Mouse (Mus musculus): ENCODE results near the gene Zar1.
"Not testable (repeated sequence)": the region's sequence is repeated elsewhere in the genome, so short reads cannot be mapped to it uniquely, and the experiment has no call there.

Gene Zar1

GRCm38 (mm10) chr5:72580970-72581332 lies at the start of gene Zar1:
Zar1 (minus strand) TSS chr5:72581254.
- DNase-seq, result peak; percentile 15

DNA sequence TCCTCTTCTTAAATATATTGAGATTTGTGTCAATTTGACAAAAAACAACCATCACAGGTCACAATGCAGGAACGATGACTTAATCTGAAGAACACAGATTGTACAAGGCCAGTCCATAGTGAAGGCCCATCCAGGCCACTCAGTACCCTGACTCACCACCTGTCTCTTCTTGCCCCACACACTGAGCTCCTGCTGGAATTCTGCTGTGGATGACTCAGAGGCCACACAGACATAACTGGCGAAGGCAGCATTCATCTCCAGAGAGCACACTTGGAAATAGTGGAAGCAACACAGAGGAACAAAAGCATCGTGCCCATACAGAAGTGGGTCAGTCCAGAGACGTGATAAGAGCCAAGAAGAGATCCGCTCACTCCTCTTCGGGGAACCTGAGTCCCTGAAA lies 49.0 kb upstream of the Zar1 start:
- no peak for DNase-seq

DNA sequence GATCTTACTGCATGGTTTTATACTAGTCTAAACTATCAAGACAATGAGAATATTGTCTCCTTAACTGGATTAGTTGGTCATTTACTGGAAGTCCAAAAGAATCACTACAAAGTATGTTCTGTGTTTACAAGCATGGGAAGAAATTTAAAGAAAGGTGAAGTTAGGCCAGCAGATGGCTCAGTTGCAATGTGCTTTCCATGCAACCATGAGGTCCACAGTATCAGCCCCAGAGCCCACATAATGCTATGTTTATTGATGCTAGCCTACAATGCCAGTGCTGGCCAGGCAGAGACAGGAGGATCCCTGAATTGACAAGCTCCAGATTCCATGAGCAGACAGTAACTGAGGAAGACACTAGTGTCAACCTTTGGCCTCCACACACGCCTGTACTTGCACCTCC lies 40.0 kb upstream of the Zar1 start:
- peak; percentile 23 for DNase-seq

- no peak for DNase-seq
Measured at GRCm38 (mm10) chr5:72617413-72617812, 36.4 kb upstream of the Zar1 start.

- DNase-seq, result no peak
Measured at GRCm38 (mm10) chr5:72603138-72603537, 22.1 kb upstream of the Zar1 start.

DNA sequence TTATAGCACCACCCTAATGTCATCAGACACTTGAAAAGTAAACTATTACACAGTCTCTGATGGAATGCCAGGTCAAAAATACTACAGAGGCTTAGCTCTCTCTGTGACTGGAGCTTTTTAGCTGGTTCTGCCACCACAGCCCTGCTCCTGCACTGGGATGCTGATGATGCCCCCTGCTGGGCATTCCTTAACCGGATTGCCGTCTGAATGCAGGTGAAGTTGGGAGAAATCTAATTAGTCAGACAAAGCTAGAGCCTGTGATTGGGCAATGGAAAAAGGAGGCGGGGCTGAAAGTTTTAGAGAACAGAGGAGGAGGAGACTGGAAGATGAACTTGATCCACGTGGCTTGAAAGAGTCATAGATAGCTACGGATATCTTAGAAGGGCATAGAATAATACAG lies 20.0 kb upstream of the Zar1 start:
- DNase-seq, result peak; percentile 73

GRCm38 (mm10) chr5:72587192-72587681 lies 6.2 kb upstream of the Zar1 start, which contains the start of gene Gm5868:
Gm5868 (minus strand) TSS chr5:72587551.
- peak; percentile 12 for DNase-seq

DNA sequence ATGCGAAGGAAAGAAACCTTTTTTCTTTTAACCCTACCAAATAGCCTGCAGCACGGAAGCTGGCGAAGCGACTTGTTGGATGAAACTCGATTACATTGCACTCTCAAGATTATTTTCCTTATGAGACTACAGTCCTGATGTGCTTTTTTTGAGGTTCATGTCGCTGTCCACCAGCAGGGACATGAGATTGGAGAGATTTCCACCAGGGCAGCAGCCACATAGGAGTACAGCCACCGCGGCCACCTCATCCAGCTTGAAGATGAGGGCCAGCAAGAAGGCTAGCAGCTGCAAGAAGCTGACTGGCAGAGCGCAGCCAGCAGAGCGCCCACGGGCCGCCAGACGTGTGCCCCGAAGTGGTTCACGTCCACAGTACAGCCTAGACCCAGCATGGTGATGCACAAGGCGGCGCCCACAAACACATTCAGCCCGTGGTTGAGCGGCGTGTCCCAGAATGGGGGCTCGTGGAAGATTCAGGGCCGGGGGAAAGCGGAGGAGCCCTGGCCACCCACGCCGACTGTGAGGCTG lies 5.7 kb upstream of the Zar1 start:
- peak; percentile 13 for DNase-seq

DNA sequence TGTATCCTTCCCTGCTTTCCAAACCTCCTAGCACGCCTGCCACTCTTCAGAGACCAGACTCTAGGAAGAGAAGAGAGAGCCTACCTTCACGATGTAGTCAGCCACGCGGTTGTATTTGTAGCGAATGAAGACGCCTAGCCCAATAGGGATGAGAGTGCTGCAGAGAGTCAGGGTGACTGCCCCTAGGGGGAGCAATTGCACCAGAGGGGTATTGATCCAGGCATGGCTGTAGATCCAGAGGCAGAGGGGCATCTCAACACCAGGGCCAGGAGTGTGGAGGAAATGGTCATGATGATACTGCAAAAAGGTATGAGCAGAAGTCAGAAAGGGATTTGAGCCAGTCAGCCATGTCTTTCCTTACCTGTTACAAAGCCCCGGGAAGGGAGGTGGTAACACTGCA lies 5.1 kb upstream of the Zar1 start:
- peak; percentile 44 for DNase-seq

DNA sequence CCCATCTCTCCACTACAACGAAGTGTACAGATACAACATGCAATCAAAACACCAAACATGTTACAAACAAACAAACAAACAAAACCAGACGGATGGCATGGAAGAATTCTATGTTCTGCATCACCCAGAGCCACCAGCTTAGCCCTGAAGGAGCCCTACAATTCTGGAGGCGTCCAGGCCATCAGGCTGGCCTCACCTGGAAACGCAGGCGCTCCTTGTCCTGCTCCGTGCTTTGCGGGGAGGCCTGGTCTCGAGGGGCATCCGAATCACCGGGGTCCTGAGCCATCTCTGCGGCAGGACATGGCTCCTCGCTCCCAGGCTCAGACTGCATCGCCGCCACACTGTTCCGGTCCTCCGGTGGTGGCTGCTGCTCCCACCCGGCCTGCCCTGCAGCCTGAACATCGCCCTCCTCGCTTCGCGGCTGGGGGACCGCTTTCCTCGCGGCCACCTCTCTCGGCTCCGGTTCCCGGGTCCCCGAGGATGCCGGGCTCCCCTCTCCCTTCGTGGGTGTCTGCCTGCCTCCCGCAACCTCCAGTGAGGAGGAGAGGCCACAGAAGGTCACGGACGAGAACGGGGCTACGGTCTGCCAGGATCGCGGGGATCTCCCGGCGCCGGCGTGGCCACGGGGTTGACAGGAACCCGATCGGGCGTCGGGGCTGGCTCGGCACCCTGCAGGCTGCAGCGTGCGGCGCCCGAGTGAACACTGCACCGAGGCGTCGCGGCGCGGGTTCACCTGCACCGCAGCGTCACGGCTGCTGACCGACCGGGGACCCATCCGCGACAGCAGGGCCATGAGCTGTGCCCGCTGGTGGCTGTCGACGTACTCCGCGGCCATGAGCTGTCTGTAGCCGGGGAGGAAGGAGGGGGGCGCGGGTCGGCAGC lies 725 bp downstream of the Zar1 start:
- peak; percentile 45 for DNase-seq

DNA sequence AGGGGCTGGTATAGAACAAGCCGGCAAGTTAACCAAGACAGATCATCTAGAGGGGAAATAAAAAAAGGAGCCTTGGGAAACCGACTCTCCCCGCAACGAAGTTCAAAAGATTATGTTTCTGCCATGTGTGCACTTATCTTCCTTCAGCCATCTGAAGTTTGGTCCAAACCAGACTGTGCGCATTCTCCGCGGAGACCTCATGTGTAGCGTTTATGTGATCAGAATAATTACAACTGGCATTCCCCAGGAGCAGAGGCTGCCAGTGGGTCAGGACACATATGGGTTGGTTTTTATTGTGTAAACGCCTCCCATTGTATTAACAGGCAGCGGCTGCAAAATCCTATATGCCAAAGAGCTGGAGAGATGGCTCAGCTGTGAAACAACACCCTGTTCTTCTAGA lies 1.5 kb downstream of the Zar1 start:
- not testable (repeated sequence) for DNase-seq

DNA sequence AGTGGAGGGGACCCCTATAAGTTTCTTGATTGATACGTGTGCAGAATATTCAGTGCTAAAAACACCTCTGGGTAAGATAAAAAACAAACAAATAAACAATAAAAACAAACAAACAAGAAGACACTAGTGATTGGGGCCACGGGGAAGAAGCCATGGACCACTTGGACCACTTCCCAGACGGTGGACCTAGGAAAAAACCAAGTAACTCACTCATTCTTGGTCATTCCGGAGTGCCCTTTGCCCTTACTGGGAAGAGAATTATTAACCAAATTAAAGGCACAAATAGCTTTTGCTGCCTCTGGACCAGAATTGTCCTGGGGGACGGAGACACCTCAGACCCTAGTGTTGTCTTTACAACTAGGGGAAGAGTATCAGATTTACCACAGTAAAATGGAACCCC lies 15.4 kb downstream of the Zar1 start:
- no peak for DNase-seq

- not testable (repeated sequence) for DNase-seq
Measured at GRCm38 (mm10) chr5:72563183-72563582, 17.9 kb downstream of the Zar1 start.

- DNase-seq, result no peak
Measured at GRCm38 (mm10) chr5:72560976-72561628, 20.0 kb downstream of the Zar1 start.

DNA sequence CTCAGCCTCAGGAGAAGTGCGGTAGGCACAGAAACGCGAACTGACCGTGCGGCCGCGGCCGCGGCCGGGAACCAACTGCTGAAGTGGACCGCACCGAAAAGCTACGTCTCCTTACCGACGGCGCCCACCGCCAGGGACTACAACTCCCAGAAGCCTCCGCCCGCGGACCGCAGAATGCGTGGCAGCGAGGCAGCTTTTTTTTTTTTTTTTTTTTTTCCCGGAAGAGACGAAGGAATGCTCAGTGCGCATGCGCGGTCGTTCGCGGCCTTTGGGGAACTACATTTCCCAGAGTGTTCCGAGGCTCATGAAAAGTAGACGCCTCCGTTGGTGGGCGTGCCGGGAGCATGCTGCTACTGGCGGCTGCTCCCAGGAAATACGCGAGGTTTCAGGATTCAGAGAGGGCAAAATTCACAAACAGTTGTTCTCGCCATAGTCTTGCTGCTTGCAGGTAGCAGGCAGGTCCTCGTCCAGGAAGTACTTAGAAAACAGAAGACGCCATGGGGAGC lies 21.5 kb downstream of the Zar1 start, which contains the start of gene Nfxl1:
Nfxl1 (minus strand) TSS at position 141 of the 506 bp plus-strand sequence.
- peak; percentile 98 for DNase-seq

DNA sequence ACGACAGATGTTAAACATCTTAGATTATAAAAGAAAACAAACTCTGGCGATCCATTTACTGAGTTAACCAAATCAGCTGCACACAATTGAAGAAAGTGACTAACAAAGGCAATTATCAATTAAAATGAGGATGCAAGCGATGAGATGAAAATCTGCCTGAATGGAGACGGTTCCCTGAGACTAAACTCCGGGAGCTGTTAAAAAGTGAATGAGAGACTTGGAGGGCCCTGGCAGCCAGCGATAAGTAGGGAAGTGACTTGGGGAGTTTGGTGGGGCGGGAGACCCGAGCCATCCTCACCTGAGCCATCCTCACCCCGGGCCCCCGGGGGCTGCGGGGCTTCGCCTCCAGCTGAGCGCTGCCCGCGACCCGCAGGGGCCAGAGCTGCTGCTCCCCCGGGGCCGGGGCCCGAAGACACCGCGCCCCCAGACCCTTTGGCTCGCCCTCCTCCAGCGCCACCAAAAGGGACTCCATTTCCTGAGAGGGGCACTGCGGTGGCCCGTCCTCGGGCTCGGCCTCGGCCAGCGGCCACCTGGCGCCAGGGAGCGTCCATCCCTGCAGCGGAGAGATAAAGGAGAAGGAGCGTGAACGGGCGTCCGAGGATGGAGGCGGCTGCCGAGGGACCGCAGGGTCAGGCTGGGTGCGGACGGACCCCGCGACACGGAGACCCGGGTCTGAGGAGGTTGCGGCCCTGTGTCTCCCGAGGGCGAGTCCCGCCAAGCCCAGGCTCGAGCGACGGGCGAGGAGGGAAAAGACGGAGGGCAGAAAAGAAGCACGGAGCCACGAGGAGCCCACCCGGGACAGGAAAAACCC lies 22.1 kb downstream of the Zar1 start:
- DNase-seq, result peak; percentile 64

DNA sequence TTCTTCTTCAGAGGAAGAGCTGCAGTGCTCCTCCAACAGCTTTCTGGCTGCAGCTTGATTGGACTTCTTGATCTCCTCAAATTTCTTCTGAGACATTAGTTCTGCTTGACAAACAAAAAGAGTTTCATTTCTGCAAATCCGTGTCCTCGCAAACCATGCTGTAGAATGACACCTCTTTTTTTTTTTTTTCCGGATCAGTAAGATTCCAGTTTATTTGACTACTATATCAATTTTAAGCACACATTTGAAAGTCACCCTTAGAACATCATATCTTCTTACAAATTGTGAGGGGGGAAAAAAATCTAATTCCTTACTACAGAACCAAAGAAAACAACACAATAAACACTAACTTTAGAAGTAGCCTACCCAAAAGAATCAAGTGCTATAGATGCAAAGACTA lies 24.8 kb downstream of the Zar1 start:
- DNase-seq, result no peak

GRCm38 (mm10) chr5:72551209-72551608 lies 29.8 kb downstream of the Zar1 start:
- no peak for DNase-seq

- DNase-seq, result no peak
Measured at GRCm38 (mm10) chr5:72528896-72529295, 52.2 kb downstream of the Zar1 start.

Measured in thymus, postnatal 4 days (tissue).